Mouse (Mus musculus) heart, embryonic 16.5 days (tissue): ENCODE results near the gene Ankrd23. TPM values are rescaled to one million over a fixed set of nuclear protein-coding genes. Genes with fewer than 3 reads are reported as not detected.
A peak's percentile ranks its signal among the peaks of the same experiment; 100 is the strongest.

Source experiments
- ATAC-seq: fragments of 200-750 bp; cut with Nextera tagmentation; replicated peaks from 2 replicates; pipeline ENCODE4 v1.8.0; 2017; ENCODE audit warnings: moderate number of reproducible peaks; ENCODE audit not compliant: insufficient read depth, low FRiP score; ENCODE audit errors: extremely low read depth
- H3K27ac ChIP-seq: fragments of 300-500 bp; sonication (generic); 2 replicates; pipeline ENCODE4 v1.5.1; 2014; ENCODE audit warnings: mild to moderate bottlenecking, low read length, control low read depth, moderate library complexity
- H3K27me3 ChIP-seq: fragments of 300-500 bp; sonication (generic); 2 replicates; pipeline ENCODE4 v1.6.1; 2014; ENCODE audit warnings: low read length, mixed read lengths; ENCODE audit not compliant: control insufficient read depth, insufficient read depth
- H3K36me3 ChIP-seq: fragments of 300-500 bp; sonication (generic); 2 replicates; pipeline ENCODE4 v1.6.1; 2014; ENCODE audit not compliant: control insufficient read depth, insufficient read depth
- H3K4me1 ChIP-seq: fragments of 300-500 bp; sonication (generic); 2 replicates; pipeline ENCODE4 v1.6.1; 2014; ENCODE audit warnings: low read length, mixed read lengths; ENCODE audit not compliant: control insufficient read depth, insufficient read depth
- H3K4me2 ChIP-seq: fragments of 300-500 bp; sonication (generic); 2 replicates; pipeline ENCODE4 v1.6.1; 2014; ENCODE audit warnings: low read depth, mild to moderate bottlenecking, control low read depth, low read length
- H3K4me3 ChIP-seq: fragments of 300-500 bp; sonication (generic); 2 replicates; pipeline ENCODE4 v1.5.1; 2014; ENCODE audit warnings: mild to moderate bottlenecking, control low read depth, low read length
- H3K9ac ChIP-seq: fragments of 300-500 bp; sonication (generic); 2 replicates; pipeline ENCODE4 v1.6.1; 2014; ENCODE audit warnings: low read length, control low read depth
- H3K9me3 ChIP-seq: fragments of 300-500 bp; sonication (generic); replicated peaks from 2 replicates; pipeline ENCODE4 v1.6.1; 2016; ENCODE audit warnings: low read length; ENCODE audit not compliant: control insufficient read depth
- WGBS: fragments of 180-500 bp; shearing (Covaris S2); extraction: QIAGEN DNeasy Blood & Tissue Kit; methylation state at CpG from one replicate; pipeline ENCODE4 v1.1.7; 2014; 5-methylcytosine and 5-hydroxymethylcytosine counted together
- polyA plus RNA-seq: library from polyadenylated mRNA; unstranded; fragments of >200 nt; fragmentation: Nextera tagmentation; extraction: Ambion mirVana; gene quantifications from 2 replicates; pipeline ENCODE4 v1.2.1, GENCODE M21; 2015

Ankrd23 gene
- polyA plus RNA-seq, 1 experiment from 2014 or later: 30.2 TPM

GRCm38 (mm10) chr1:36550075-36550863 is 13.6 kb upstream of the Ankrd23 start:
- Histone ChIP-seq H3K4me1 (peaks cover 34% of the 10 kb centered on the region), H3K4me3 (no peak overlapping the region), H3K27ac (no peak overlapping the region), H3K36me3 (peaks cover 48% of the 10 kb centered on the region), H3K27me3 (no peaks in the 10 kb centered on the region), H3K4me2 (no peak overlapping the region), H3K9ac (no peak overlapping the region), H3K9me3 (no peaks in the 10 kb centered on the region)
- WGBS: 72% methylated on average over 20 of the region's 20 CpGs
- ATAC-seq: no peak

DNA sequence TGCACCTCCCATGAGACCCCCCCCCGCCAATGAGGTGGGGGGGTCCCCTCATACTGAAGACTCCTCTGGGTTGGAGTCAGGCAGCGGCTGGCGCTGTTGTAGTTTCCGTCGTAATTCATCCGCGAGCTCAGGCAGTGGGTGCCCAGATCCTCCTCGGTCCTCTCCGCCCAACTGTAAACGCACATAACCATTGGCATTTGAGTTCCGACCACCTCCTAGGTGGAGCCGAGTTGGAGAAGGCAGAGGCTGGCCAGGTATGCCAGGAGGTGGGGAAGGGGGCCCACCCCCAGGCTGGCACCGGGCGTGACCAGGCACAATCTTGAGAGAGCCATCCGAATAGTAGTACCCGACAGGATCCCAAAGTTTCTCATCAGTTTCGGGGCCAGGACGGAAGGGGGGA is 12.8 kb upstream of the Ankrd23 start:
- Histone ChIP-seq H3K4me3 (no peak overlapping the region), H3K9me3 (no peaks in the 10 kb centered on the region), H3K27ac (no peak overlapping the region), H3K4me1 (peaks cover 29% of the 10 kb centered on the region), H3K27me3 (no peaks in the 10 kb centered on the region), H3K9ac (no peak overlapping the region; the same call in 1 of the 2 replicates), H3K36me3 (peaks cover 48% of the 10 kb centered on the region), H3K4me2 (no peak overlapping the region)
- 83% methylated on average over 18 of the region's 18 CpGs for WGBS
- ATAC-seq: no peak

DNA sequence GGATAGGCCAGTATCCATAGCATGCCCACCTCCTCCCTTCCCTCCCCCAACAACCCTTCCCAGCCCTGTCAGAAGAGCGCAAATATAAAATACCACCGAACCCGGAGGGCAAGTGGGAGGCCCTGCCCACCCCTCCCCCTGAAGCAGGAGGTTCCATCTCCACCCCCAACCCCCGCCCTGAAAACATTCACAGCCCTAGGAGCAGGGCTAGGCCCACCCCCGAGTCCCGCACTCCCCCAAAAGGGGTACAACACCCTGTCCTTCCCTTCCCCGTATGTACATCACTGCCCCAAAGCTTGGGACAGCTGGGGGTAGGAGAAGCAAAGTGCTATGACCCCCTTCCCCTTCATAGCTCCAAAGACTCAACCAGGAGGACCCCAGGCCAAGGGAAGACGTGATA is 12.1 kb upstream of the Ankrd23 start:
- 53% methylated on average over 8 of the region's 8 CpGs for WGBS
- ATAC-seq: no peak
- no peaks in the 10 kb centered on the region for H3K27me3 ChIP-seq
- H3K9ac ChIP-seq: no peak overlapping the region; the same call in 1 of the 2 replicates
- no peak overlapping the region for H3K27ac ChIP-seq
- H3K36me3 ChIP-seq: peaks cover 44% of the 10 kb centered on the region
- H3K4me3 ChIP-seq: no peak overlapping the region
- no peaks in the 10 kb centered on the region for H3K9me3 ChIP-seq
- H3K4me2 ChIP-seq: no peak overlapping the region
- peaks cover 24% of the 10 kb centered on the region for H3K4me1 ChIP-seq

GRCm38 (mm10) chr1:36547981-36548598 is 11.4 kb upstream of the Ankrd23 start:
- WGBS: 34% methylated on average over 9 of the region's 9 CpGs
- Histone ChIP-seq H3K9ac (peak overlapping the region; percentile 61; the same call in 1 of the 2 replicates), H3K4me2 (no peak overlapping the region), H3K27me3 (no peaks in the 10 kb centered on the region), H3K36me3 (peaks cover 37% of the 10 kb centered on the region), H3K9me3 (no peaks in the 10 kb centered on the region), H3K4me3 (no peak overlapping the region), H3K27ac (peak overlapping the region; percentile 64), H3K4me1 (peaks cover 24% of the 10 kb centered on the region)
- ATAC-seq: no peak

DNA sequence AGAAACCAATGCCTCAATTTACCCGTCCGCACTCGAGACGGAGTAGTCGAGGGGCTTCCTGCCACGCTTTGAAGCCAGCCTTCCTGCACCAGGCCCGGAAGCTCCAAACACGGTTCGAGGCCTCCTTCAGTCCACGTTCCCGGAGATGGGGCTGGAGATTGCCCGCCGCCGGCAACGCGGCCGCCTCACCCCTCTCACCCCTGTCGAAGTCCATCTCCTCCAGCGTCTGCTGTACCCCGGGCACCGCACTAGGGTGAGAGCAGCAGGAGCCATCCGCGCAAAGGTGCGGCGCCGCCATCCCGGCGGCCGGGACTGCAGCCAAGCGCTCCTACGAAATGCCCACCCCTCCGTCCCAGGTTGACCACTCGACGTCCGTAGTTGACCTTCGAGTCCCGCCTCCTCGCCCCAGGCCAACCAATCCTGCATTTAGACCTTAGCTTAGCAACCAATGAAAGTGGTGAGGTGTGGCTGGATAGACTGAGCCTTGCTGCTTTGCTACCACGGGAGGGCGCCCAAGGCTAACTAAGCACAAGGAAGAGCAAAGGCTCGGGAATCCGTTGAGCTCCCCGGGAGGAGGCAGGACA is 10.3 kb upstream of the Ankrd23 start, which contains the start of gene Ankrd39:
Gene Ankrd39, minus strand, starts transcription at position 558 of the 584 bp plus-strand sequence.
- Histone ChIP-seq H3K36me3 (peaks cover 26% of the 10 kb centered on the region), H3K4me3 (peak within 1 kb of the TSS; percentile 79), H3K4me1 (peaks cover 27% of the 10 kb centered on the region), H3K27ac (peak within 1 kb of the TSS; percentile 69), H3K27me3 (no peaks in the 10 kb centered on the region), H3K9me3 (no peaks in the 10 kb centered on the region), H3K9ac (peak within 1 kb of the TSS; percentile 85), H3K4me2 (peak within 1 kb of the TSS; percentile 67)
- ATAC-seq: peak; percentile 97
- under 1% methylated on average over 43 of the region's 43 CpGs for WGBS

DNA sequence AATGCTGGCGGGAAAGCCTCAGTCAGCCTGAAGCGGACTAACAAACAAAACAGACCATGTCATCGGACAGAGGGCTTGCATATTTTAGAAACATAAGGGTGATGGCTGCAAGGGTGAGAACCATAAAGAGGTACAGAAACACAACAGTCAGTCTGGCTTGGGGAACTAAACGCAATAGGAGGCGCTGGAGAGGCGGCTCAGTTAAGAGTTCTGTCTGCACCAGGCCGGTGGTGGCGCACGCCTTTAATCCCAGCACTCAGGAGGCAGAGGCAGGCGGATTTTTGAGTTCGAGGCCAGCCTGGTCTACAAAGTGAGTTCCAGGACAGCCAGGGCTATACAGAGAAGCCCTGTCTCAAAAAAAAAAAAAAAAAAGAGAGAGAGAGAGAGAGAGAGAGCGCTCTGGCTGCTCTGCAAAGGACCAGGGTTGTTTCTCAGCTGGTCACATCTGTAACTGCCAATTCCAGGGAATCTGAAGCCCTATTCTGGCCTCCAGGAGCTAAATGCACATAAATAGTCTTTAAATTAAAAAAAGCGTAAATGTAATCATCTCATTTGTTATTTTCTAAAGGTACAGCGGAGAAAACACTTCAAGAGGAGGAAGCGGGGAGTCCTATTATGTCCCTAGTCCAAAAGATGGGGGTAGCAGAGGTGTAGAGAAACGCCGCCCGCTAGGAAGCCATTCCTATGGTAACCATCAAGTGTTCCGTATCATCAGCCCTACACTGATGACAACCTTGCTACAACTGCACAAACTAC is 9.3 kb upstream of the Ankrd23 start:
- Histone ChIP-seq H3K4me2 (peak overlapping the region; percentile 67), H3K9me3 (no peaks in the 10 kb centered on the region), H3K4me3 (peak overlapping the region; percentile 79), H3K9ac (peak overlapping the region; percentile 85), H3K27ac (no peak overlapping the region), H3K4me1 (peaks cover 27% of the 10 kb centered on the region), H3K27me3 (no peaks in the 10 kb centered on the region), H3K36me3 (peaks cover 26% of the 10 kb centered on the region)
- no peak for ATAC-seq
- 60% methylated on average over 19 of the region's 19 CpGs for WGBS

- Histone ChIP-seq H3K4me2 (no peak overlapping the region), H3K36me3 (peaks cover 24% of the 10 kb centered on the region), H3K27ac (no peak overlapping the region), H3K9ac (no peak overlapping the region), H3K4me1 (peaks cover 27% of the 10 kb centered on the region), H3K4me3 (no peak overlapping the region), H3K9me3 (no peaks in the 10 kb centered on the region), H3K27me3 (no peaks in the 10 kb centered on the region)
- 69% methylated on average over 2 of the region's 2 CpGs for WGBS
- ATAC-seq: no peak
Observed at GRCm38 (mm10) chr1:36545382-36545781, 8.7 kb upstream of the Ankrd23 start.

DNA sequence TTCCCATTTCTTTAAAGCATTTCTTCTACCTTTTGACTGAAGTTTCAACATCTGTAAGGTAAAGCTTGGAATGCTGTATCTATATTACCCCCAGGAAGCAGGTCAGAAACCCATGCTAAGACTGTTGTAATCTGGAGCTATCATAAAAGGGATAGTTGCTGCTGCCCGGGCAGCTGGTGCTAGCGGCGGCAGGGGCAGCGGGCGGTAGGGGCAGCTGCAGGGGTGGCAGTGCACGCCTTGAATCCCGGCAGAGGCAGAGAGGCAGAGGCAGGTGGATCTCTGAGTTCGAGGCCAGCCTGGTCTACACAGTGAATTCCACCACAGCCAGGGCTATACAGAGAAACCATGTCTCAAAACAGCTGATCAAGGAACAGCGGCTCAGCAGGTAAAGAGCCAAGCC is 6.2 kb upstream of the Ankrd23 start:
- H3K4me1 ChIP-seq: peaks cover 26% of the 10 kb centered on the region
- WGBS: 90% methylated on average over 9 of the region's 9 CpGs
- no peak for ATAC-seq
- H3K4me2 ChIP-seq: no peak overlapping the region
- no peak overlapping the region for H3K9ac ChIP-seq
- no peaks in the 10 kb centered on the region for H3K9me3 ChIP-seq
- no peak overlapping the region for H3K4me3 ChIP-seq
- H3K27ac ChIP-seq: no peak overlapping the region
- H3K36me3 ChIP-seq: peaks cover 20% of the 10 kb centered on the region
- H3K27me3 ChIP-seq: no peaks in the 10 kb centered on the region
